Mouse (Mus musculus) intestine, postnatal 0 days (tissue): ENCODE data around the gene Jkamp. TPM values are rescaled to one million over a fixed set of nuclear protein-coding genes. Genes with fewer than 3 reads are reported as not detected.

Source experiments
- ATAC-seq: fragments of 200-750 bp; cut with Nextera tagmentation; 2 replicates; pipeline ENCODE4 v1.8.0; 2017; ENCODE audit warnings: mild to moderate bottlenecking, moderate TSS enrichment, moderate library complexity
- H3K27ac ChIP-seq: fragments of 300-500 bp; sonication (generic); 2 replicates; pipeline ENCODE4 v1.5.1; 2014; ENCODE audit warnings: mild to moderate bottlenecking, low read depth, low read length, moderate library complexity
- H3K27me3 ChIP-seq: fragments of 300-500 bp; sonication (generic); replicated peaks from 2 replicates; pipeline ENCODE4 v1.6.1; 2014; ENCODE audit warnings: low read length, mixed read lengths; ENCODE audit not compliant: control insufficient read depth, insufficient read depth
- H3K36me3 ChIP-seq: fragments of 300-500 bp; sonication (generic); 2 replicates; pipeline ENCODE4 v1.6.1; 2014; ENCODE audit warnings: mild to moderate bottlenecking, moderate library complexity; ENCODE audit not compliant: control insufficient read depth, insufficient read depth
- H3K4me1 ChIP-seq: fragments of 300-500 bp; sonication (generic); replicated peaks from 2 replicates; pipeline ENCODE4 v1.6.1; 2014; ENCODE audit warnings: antibody characterized with exemption, low read length, mixed read lengths; ENCODE audit not compliant: control insufficient read depth, insufficient read depth
- H3K4me2 ChIP-seq: fragments of 300-500 bp; sonication (generic); replicated peaks from 2 replicates; pipeline ENCODE4 v1.6.1; 2014; ENCODE audit warnings: low read depth, mild to moderate bottlenecking, moderate library complexity
- H3K4me3 ChIP-seq: fragments of 300-500 bp; sonication (generic); 2 replicates; pipeline ENCODE4 v1.5.1; 2014; ENCODE audit warnings: low read depth, low read length
- H3K9ac ChIP-seq: fragments of 300-500 bp; sonication (generic); 2 replicates; pipeline ENCODE4 v1.6.1; 2014; ENCODE audit warnings: mild to moderate bottlenecking, low read depth, low read length
- H3K9me3 ChIP-seq: fragments of 300-500 bp; sonication (generic); 2 replicates; pipeline ENCODE4 v1.6.1; 2016; ENCODE audit warnings: mixed run types; ENCODE audit not compliant: control insufficient read depth
- CTCF ChIP-seq: sonication (generic); IDR thresholded peaks from 2 replicates; pipeline ENCODE4 v1.5.1; 2016; ENCODE audit warnings: low read depth, mild to moderate bottlenecking, control low read depth, antibody characterized with exemption, moderate library complexity
- WGBS: fragments of 180-500 bp; shearing (Covaris S2); extraction: QIAGEN DNeasy Blood & Tissue Kit; methylation state at CpG from one replicate; pipeline ENCODE4 v1.1.7; 2014; 5-methylcytosine and 5-hydroxymethylcytosine counted together
- polyA plus RNA-seq: library from polyadenylated mRNA; unstranded; fragments of >200 nt; fragmentation: Nextera tagmentation; extraction: Ambion mirVana; gene quantifications from 2 replicates; pipeline ENCODE4 v1.2.1, GENCODE M21; 2015

Jkamp gene
- 41.3 and 50.2 TPM in 2 replicates for polyA plus RNA-seq

DNA sequence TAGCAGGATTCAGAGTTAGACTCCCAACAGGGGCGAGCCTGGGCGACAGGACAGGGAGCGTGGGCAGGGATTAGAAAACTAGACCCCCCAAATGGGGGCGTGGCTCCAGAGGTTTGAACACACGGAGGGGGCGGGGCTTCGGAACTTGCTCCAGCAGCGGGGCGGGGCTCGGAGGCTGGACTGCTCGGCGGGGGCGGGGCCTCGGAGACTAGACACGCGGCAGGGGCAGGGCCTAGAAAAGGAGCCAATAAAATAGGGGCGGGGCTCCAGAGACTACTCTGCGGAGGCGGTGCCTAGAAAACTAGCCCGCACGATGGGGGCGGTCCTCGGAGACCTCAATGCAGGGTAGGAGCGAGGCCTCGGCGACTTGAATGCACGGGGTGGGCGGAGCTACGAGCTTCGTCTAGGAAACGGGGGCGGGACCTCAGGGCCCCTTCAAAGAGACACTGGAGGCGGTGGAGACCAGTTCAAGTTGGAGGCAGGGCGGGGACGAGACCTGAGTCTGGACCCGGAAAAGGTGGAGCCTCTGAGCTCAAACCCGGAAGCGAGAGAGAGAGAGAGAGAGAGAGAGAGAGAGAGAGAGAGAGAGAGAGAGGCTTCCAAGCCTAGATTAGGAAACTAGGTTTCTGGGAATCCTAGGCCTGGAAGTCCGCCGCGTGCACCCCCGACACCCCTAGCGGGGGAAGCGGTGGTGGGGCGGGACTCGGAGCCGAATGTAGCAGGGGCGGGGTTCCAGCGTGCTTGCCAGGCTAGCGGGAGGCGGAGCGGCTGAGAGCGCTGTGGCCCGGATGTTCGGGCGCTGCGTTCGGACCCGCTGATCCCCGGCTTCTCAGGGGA is at the start of gene Jkamp, which contains the start of gene L3hypdh:
Gene Jkamp, plus strand, starts transcription at position 261 of the 837 bp plus-strand sequence.
Gene L3hypdh, minus strand, starts transcription at position 111 of the 837 bp plus-strand sequence.
- peak; percentile 97 for ATAC-seq
- peak; percentile 46 for TF ChIP-seq CTCF
- peak within 1 kb of the TSS; percentile 92 for H3K4me2 ChIP-seq
- H3K27ac ChIP-seq: peak within 1 kb of the TSS; percentile 94
- peaks cover 7% of the 10 kb centered on the region; the same call in 1 of the 2 replicates for H3K36me3 ChIP-seq
- no peaks in the 10 kb centered on the region for H3K27me3 ChIP-seq
- H3K9ac ChIP-seq: peak within 1 kb of the TSS; percentile 74
- 0 out of 2 replicates have a peak, but pooled peaks cover 4% of the 10 kb centered on the region for H3K4me1 ChIP-seq
- no peaks in the 10 kb centered on the region for H3K9me3 ChIP-seq
- under 1% methylated on average over 59 of the region's 60 CpGs for WGBS
- peak within 1 kb of the TSS; percentile 76 for H3K4me3 ChIP-seq

DNA sequence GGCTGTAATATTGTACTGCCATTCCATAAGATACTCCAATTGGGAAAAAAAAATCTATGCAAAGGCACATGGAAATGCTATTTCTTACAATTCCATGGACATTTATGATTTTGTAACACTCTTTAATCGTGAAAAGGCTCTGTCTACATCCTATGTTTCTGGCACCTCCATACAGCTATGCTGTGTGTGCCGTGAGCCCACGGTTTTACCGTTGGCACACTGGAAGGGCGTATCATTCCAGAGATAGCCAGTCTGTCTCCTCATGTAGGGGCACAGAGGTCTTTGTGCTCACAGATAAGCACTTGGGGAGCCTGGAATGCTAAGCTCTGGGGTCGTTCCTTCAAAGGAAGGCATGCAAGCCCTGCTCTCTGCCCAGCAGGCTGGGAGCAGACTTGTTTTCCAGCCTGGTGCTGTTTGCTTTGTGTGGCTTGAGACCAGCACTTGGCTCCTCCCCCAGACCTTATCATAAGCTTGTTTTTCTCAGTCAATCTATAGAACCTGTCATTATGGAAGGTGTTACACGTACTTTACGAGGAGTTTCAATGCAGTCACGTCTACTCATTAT is 49.2 kb upstream of the Jkamp start:
- 37% methylated on average over 9 of the region's 9 CpGs for WGBS
- H3K4me2 ChIP-seq: no peak overlapping the region

DNA sequence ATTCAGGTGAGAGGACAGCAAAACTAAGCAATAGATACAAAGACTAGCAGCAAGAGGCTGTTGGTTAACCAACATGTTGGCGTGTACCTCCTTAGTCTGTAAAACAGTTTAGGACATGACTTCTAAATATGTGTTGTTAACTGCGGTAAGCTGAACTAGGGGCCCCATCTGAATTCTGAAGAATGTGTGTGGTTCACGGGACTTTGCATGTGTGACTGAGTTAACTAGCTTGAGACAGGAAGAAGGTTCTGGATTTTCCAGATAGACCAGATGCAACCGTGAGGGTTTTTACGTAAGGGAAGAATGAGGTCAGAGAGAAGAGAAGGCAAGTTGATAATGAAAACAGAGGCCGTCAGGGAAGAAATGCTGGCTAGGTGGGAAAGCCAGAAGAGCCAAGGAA is 48.3 kb upstream of the Jkamp start:
- no peak overlapping the region for H3K4me3 ChIP-seq
- no peaks in the 10 kb centered on the region for H3K4me1 ChIP-seq
- no peaks in the 10 kb centered on the region for H3K9me3 ChIP-seq
- no peak overlapping the region for H3K27ac ChIP-seq
- H3K4me2 ChIP-seq: no peak overlapping the region
- no peak for TF ChIP-seq CTCF
- H3K36me3 ChIP-seq: no peaks in the 10 kb centered on the region
- 86% methylated on average over 6 of the region's 6 CpGs for WGBS
- H3K9ac ChIP-seq: no peak overlapping the region
- no peaks in the 10 kb centered on the region for H3K27me3 ChIP-seq
- ATAC-seq: no peak

More for the DNA sequence above, 49.2 kb upstream of the Jkamp start:
- no peaks in the 10 kb centered on the region for H3K4me1 ChIP-seq
- no peak for ATAC-seq
- no peak overlapping the region for H3K9ac ChIP-seq
- no peaks in the 10 kb centered on the region for H3K36me3 ChIP-seq
- no peak overlapping the region for H3K4me3 ChIP-seq
- H3K27me3 ChIP-seq: no peaks in the 10 kb centered on the region
- TF ChIP-seq CTCF: no peak
- H3K27ac ChIP-seq: no peak overlapping the region
- no peaks in the 10 kb centered on the region for H3K9me3 ChIP-seq

DNA sequence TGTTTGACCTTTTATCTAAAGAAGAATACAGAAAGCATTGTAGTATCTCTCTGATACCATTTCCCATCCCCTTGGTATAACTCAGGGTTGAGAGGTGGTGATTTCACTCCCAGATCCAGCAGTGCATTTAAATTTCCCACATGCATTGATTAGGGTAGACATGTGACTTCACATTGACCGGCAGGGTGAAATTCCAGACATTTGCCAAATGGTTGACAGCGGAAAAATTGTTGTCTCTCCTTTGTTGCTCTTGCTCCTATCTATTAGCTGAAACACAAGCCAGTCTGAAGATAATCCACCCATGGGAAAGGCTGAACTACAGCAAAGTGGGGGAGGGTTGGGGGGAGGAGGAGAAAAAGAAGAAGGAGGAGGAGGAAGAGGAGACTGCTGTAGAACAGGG is 46.5 kb upstream of the Jkamp start:
- no peaks in the 10 kb centered on the region for H3K27me3 ChIP-seq
- no peak for TF ChIP-seq CTCF
- no peak overlapping the region for H3K4me3 ChIP-seq
- no peak overlapping the region for H3K27ac ChIP-seq
- H3K9ac ChIP-seq: no peak overlapping the region
- 66% methylated on average over 2 of the region's 2 CpGs for WGBS
- H3K4me2 ChIP-seq: no peak overlapping the region
- no peaks in the 10 kb centered on the region for H3K4me1 ChIP-seq
- no peaks in the 10 kb centered on the region for H3K9me3 ChIP-seq
- no peaks in the 10 kb centered on the region for H3K36me3 ChIP-seq
- no peak for ATAC-seq

DNA sequence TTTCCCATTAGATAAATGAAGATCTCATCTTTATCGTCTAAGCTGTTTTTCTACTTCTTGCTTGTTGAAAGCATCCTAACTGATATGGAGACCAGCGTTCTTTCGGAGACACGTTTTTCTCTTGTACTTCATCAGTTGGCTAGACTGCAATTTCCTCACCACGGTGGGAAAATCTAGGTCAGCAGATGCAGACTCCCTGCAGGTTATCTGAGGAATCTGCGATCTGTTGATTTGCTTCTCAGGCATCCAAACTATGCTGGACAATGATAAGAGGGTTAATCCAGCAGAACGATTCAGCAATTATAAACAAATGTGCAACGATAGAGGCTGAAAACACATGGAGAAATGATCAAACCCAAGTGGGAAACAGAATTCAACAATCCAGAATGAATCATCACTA is 45.9 kb upstream of the Jkamp start:
- TF ChIP-seq CTCF: no peak
- no peaks in the 10 kb centered on the region for H3K27me3 ChIP-seq
- H3K9me3 ChIP-seq: no peaks in the 10 kb centered on the region
- H3K4me1 ChIP-seq: no peaks in the 10 kb centered on the region
- H3K9ac ChIP-seq: no peak overlapping the region
- H3K4me2 ChIP-seq: no peak overlapping the region
- H3K4me3 ChIP-seq: no peak overlapping the region
- ATAC-seq: no peak
- no peaks in the 10 kb centered on the region for H3K36me3 ChIP-seq
- no peak overlapping the region for H3K27ac ChIP-seq
- 45% methylated on average over 8 of the region's 8 CpGs for WGBS

DNA sequence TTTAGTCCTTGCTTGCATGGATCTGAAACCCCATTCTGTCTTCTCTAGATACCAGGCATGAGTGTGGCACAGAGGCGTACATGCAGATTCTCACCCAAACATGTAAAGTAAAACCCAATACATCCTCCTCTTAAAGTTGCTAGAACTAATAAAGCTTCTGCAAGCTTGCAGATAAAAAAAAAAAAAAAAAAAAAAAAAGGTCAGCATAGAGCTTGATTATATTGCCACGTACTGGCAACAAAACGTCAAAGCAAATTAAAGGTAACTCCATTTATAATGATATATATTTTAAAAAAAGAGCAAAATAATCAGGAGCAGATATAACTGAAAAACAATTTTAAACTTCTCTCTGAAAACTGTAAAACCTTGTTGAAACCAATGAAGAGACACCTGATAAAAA is 44.2 kb upstream of the Jkamp start:
- Histone ChIP-seq H3K27ac (no peak overlapping the region), H3K27me3 (no peaks in the 10 kb centered on the region), H3K9me3 (no peaks in the 10 kb centered on the region), H3K4me1 (no peaks in the 10 kb centered on the region), H3K36me3 (no peaks in the 10 kb centered on the region), H3K4me3 (no peak overlapping the region), H3K4me2 (no peak overlapping the region), H3K9ac (no peak overlapping the region)
- 93% methylated on average over 3 of the region's 3 CpGs for WGBS
- no peak for ATAC-seq
- no peak for TF ChIP-seq CTCF
